In genomic region chr15:101283183-101283910, GRCm38 (mm10) we compare ENCODE assay signal across 8 mouse cellular contexts. TPM values are rescaled to one million over a fixed set of nuclear protein-coding genes. Genes with fewer than 3 reads are reported as not detected.
DNase-seq lines count a peak whose midpoint lies in the region; ATAC-seq and TF ChIP-seq lines count a peak whose summit lies in the region.

No protein-coding gene starts in this region.

- peak overlapping the region; percentile 65 for H3K4me2 ChIP-seq in hindbrain, embryonic 11.5 days (replicated peaks; ENCODE audit: low read depth, low read length)

- DNase-seq in frontal cortex, postnatal 10 days (ENCODE audit: low spot score in 2 of 2) = no peak
- DNase-seq in hindbrain, embryonic 11.5 days (ENCODE audit: low spot score) = peak; percentile 83
- peak; percentile 53 to 83 for DNase-seq in layer of hippocampus, postnatal 14 days (ENCODE audit: low spot score in 2 of 2)
- DNase-seq in spleen, adult 2 months (ENCODE audit: low read depth in 1 of 2, low spot score in 2 of 2) = peak; percentile 55 to 75

- H3K27ac ChIP-seq in bone marrow macrophage, adult 2 months (ENCODE audit: insufficient read depth, low read depth, low read length) = peak overlapping the region; percentile 20
- H3K27ac ChIP-seq in embryonic fibroblast, embryonic 13.5 days (ENCODE audit: insufficient read depth, low read length) = no peak overlapping the region
- 0 out of 2 replicates have a peak overlapping the region, but pooled peaks have one; percentile 27 for H3K27ac ChIP-seq in hindbrain, embryonic 11.5 days (ENCODE audit: low read depth, low read length)
- H3K27ac ChIP-seq in spleen, adult 2 months (ENCODE audit: insufficient read depth, low read length) = peak overlapping the region; percentile 23

- H3K27me3 ChIP-seq in hindbrain, embryonic 11.5 days (ENCODE audit: control insufficient read depth, insufficient read depth, low read length) = no peaks in the 10 kb centered on the region
- H3K27me3 ChIP-seq in spleen, adult 2 months (ENCODE audit: control insufficient read depth, insufficient read depth, low read length) = no peaks in the 10 kb centered on the region

- H3K36me3 ChIP-seq in hindbrain, embryonic 11.5 days (ENCODE audit: control insufficient read depth, insufficient read depth, low read length) = no peaks in the 10 kb centered on the region
- peaks cover 11% of the 10 kb centered on the region for H3K36me3 ChIP-seq in spleen, adult 2 months (ENCODE audit: control insufficient read depth, insufficient read depth, low read length)

- ATAC-seq in frontal cortex, adult (ENCODE audit: low TSS enrichment) = peak; percentile 64
- peak; percentile 53; the same call in 1 of the 2 replicates for ATAC-seq in hindbrain, embryonic 11.5 days (ENCODE audit: low FRiP score)
- ATAC-seq in megakaryocyte, adult 5-6 weeks (ENCODE audit: poor library complexity, severe bottlenecking) = peak; percentile 60

- TF ChIP-seq CTCF in bone marrow macrophage, adult 2 months (IDR thresholded peaks at IDR 0.05; ENCODE audit: low read depth, low read length) = 0 out of 2 replicates have a peak, but pooled peaks have one; percentile 16
- TF ChIP-seq CTCF in embryonic fibroblast, embryonic 13.5 days (IDR thresholded peaks at IDR 0.05; ENCODE audit: borderline replicate concordance, insufficient read depth, low read length) = peak; percentile 36; the same call in 1 of the 2 replicates
- peak; percentile 62; the same call in 1 of the 2 replicates for TF ChIP-seq CTCF in spleen, adult 2 months (IDR thresholded peaks at IDR 0.05; ENCODE audit: extremely low read depth, insufficient read depth, insufficient read length, insufficient replicate concordance)

- H3K4me3 ChIP-seq in bone marrow macrophage, adult 2 months (ENCODE audit: insufficient read depth, low read length) = peak overlapping the region; percentile 81
- peak overlapping the region; percentile 61 for H3K4me3 ChIP-seq in embryonic fibroblast, embryonic 13.5 days (ENCODE audit: insufficient read depth, low read length)
- peak overlapping the region; percentile 91 for H3K4me3 ChIP-seq in hindbrain, embryonic 11.5 days (ENCODE audit: low read depth, low read length)
- peak overlapping the region; percentile 55 for H3K4me3 ChIP-seq in spleen, adult 2 months (ENCODE audit: extremely low read depth, insufficient read depth, insufficient read length)

- WGBS in hindbrain, embryonic 11.5 days = 2% methylated on average over 26 of the region's 26 CpGs
- WGBS in spleen, adult 2 months = 2% methylated on average over 26 of the region's 26 CpGs

- H3K9ac ChIP-seq in hindbrain, embryonic 11.5 days (ENCODE audit: low read depth, low read length) = peak overlapping the region; percentile 88

- H3K4me1 ChIP-seq in bone marrow macrophage, adult 2 months (ENCODE audit: control insufficient read depth, insufficient read depth, low read length) = peaks cover 9% of the 10 kb centered on the region; the same call in 1 of the 2 replicates
- H3K4me1 ChIP-seq in embryonic fibroblast, embryonic 13.5 days (ENCODE audit: control insufficient read depth, insufficient read depth, low read length) = no peaks in the 10 kb centered on the region; the same call in 1 of the 2 replicates
- H3K4me1 ChIP-seq in hindbrain, embryonic 11.5 days (replicated peaks; ENCODE audit: control insufficient read depth, insufficient read depth, low read length) = peaks cover 4% of the 10 kb centered on the region; the same call in 1 of the 2 replicates
- peaks cover 2% of the 10 kb centered on the region; the same call in 1 of the 2 replicates for H3K4me1 ChIP-seq in spleen, adult 2 months (ENCODE audit: control insufficient read depth, insufficient read depth, insufficient read length)

- no peak for TF ChIP-seq POLR2A in bone marrow macrophage, adult 2 months (IDR thresholded peaks at IDR 0.05; ENCODE audit: borderline replicate concordance, low read depth, low read length)
- TF ChIP-seq POLR2A in embryonic fibroblast, embryonic 13.5 days (IDR thresholded peaks at IDR 0.05; ENCODE audit: low read depth, low read length) = no peak
- no peak for TF ChIP-seq POLR2A in spleen, adult 2 months (IDR thresholded peaks at IDR 0.05; ENCODE audit: low read depth, low read length)

- H3K9me3 ChIP-seq in hindbrain, embryonic 11.5 days (ENCODE audit: control insufficient read depth, low read length) = no peaks in the 10 kb centered on the region

RNA-seq across cellular contexts. Expression of gene Atg101, which starts 0.7 kb away (rescaled TPM):
- 36.4 and 39.1 TPM in 2 replicates for polyA plus RNA-seq in bone marrow macrophage, adult 2 months (2012; ENCODE audit: insufficient read depth, insufficient read length, missing spikeins)
- 20.4 and 21.3 TPM in 2 replicates for polyA plus RNA-seq in embryonic fibroblast, embryonic 13.5 days (2011; ENCODE audit: insufficient read length, low read depth, missing spikeins)
- 66.5 and 69.6 TPM in 2 replicates for polyA plus RNA-seq in hindbrain, embryonic 11.5 days (2014; fragmentation: Nextera tagmentation; extraction: Ambion mirVana)
- total RNA-seq in layer of hippocampus, postnatal 14 days (2021) = 10 to 100 TPM; 45.9 to 47.3 TPM
- total RNA-seq in megakaryocyte, adult 5-6 weeks (2015) = 8.2 and 12.1 TPM in 2 replicates
- 53.3 and 58.0 TPM in 2 replicates for total RNA-seq in megakaryocyte, adult 5-6 weeks (2017)
- 24.5 and 29.4 TPM in 2 replicates for polyA plus RNA-seq in spleen, adult 2 months (2012; rRNA removed)

RNA-seq across cellular contexts. Expression of gene 6030408B16Rik, which starts 9.7 kb away (rescaled TPM):
- polyA plus RNA-seq in bone marrow macrophage, adult 2 months (2012; ENCODE audit: insufficient read depth, insufficient read length, missing spikeins) = not detected in 2 replicates
- not detected in 2 replicates for polyA plus RNA-seq in embryonic fibroblast, embryonic 13.5 days (2011; ENCODE audit: insufficient read length, low read depth, missing spikeins)
- polyA plus RNA-seq in hindbrain, embryonic 11.5 days (2014; fragmentation: Nextera tagmentation; extraction: Ambion mirVana) = 0.17 and 0.25 TPM in 2 replicates
- total RNA-seq in layer of hippocampus, postnatal 14 days (2021) = under 1 TPM; 0.28 to 0.69 TPM
- not detected in 2 replicates for total RNA-seq in megakaryocyte, adult 5-6 weeks (2015)
- not detected in 2 replicates for total RNA-seq in megakaryocyte, adult 5-6 weeks (2017)
- 0.12 and 0.25 TPM in 2 replicates for polyA plus RNA-seq in spleen, adult 2 months (2012; rRNA removed)

RNA-seq across cellular contexts. Expression of gene Nr4a1, which starts 29.3 kb away (rescaled TPM):
- 8.8 and 8.9 TPM in 2 replicates for polyA plus RNA-seq in bone marrow macrophage, adult 2 months (2012; ENCODE audit: insufficient read depth, insufficient read length, missing spikeins)
- 60.9 and 68.2 TPM in 2 replicates for polyA plus RNA-seq in embryonic fibroblast, embryonic 13.5 days (2011; ENCODE audit: insufficient read length, low read depth, missing spikeins)
- polyA plus RNA-seq in hindbrain, embryonic 11.5 days (2014; fragmentation: Nextera tagmentation; extraction: Ambion mirVana) = 2.2 and 2.9 TPM in 2 replicates
- total RNA-seq in layer of hippocampus, postnatal 14 days (2021) = 10 to 100 TPM; 34.5 to 54.4 TPM
- total RNA-seq in megakaryocyte, adult 5-6 weeks (2015) = 42.1 and 45.0 TPM in 2 replicates
- total RNA-seq in megakaryocyte, adult 5-6 weeks (2017) = 37.0 TPM in 2 replicates
- polyA plus RNA-seq in spleen, adult 2 months (2012; rRNA removed) = 50.3 and 63.8 TPM in 2 replicates

RNA-seq across cellular contexts. Expression of gene Grasp, which starts 59.4 kb away (rescaled TPM):
- polyA plus RNA-seq in bone marrow macrophage, adult 2 months (2012; ENCODE audit: insufficient read depth, insufficient read length, missing spikeins) = 0.40 TPM in 1 of 2 replicates, not detected in the other
- polyA plus RNA-seq in embryonic fibroblast, embryonic 13.5 days (2011; ENCODE audit: insufficient read length, low read depth, missing spikeins) = 9.0 and 9.3 TPM in 2 replicates
- polyA plus RNA-seq in hindbrain, embryonic 11.5 days (2014; fragmentation: Nextera tagmentation; extraction: Ambion mirVana) = 4.5 and 5.0 TPM in 2 replicates
- 10 to 100 TPM; 53.4 to 55.2 TPM for total RNA-seq in layer of hippocampus, postnatal 14 days (2021)
- 0.16 and 0.30 TPM in 2 replicates for total RNA-seq in megakaryocyte, adult 5-6 weeks (2015)
- total RNA-seq in megakaryocyte, adult 5-6 weeks (2017) = 0.29 and 0.85 TPM in 2 replicates
- 5.6 and 6.5 TPM in 2 replicates for polyA plus RNA-seq in spleen, adult 2 months (2012; rRNA removed)

Comparison
In these comparisons a context has a peak if more than half of its experiments do, and no peak if none do; other contexts are left out.
1. DNase-seq: peak in hindbrain, embryonic 11.5 days (single experiment), layer of hippocampus, postnatal 14 days (2 of 2) and spleen, adult 2 months (2 of 2); none in frontal cortex, postnatal 10 days (0 of 2).
2. Peak in every context shown above with its lines, with median percentiles within 50 percentile points of each other: ATAC-seq, H3K4me3 ChIP-seq and CTCF ChIP-seq.